Mouse (Mus musculus) ovary, adult 18-20 months (tissue): ENCODE results near the gene Kcnmb4.

ENCODE experiments used
- DNase-seq: peaks from one replicate; pipeline ENCODE4 v3.0.0; 2022; ENCODE audit warnings: low spot score, mixed read lengths

Gene Kcnmb4

GRCm38 (mm10) chr10:116473759-116474549, at the start of gene Kcnmb4:
Kcnmb4 (minus strand) TSS chr10:116473878.
- DNase-seq, result peak; percentile 20

DNA sequence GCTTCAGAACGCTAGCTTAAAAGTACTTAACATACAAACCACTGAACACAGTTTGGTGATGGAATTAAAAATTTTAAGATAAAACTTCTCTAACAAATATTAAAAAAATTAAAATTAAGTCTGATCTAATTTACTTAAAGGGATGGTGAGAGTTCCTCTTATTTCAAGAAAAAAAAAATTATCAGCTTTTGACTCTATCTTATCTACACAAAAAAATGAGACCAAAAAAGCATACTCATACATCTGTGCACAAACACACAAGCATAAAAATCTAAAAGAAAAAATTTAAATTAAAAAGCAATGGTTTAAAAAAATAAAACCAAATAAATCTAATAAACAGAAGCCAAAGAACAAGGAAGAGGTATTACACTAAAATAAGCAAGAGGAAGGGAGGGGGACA, 45.9 kb upstream of the Kcnmb4 start:
- DNase-seq, result no peak

GRCm38 (mm10) chr10:116515590-116515989, 41.9 kb upstream of the Kcnmb4 start:
- DNase-seq, result peak; percentile 24

GRCm38 (mm10) chr10:116515158-116515557, 41.5 kb upstream of the Kcnmb4 start:
- no peak for DNase-seq

DNA sequence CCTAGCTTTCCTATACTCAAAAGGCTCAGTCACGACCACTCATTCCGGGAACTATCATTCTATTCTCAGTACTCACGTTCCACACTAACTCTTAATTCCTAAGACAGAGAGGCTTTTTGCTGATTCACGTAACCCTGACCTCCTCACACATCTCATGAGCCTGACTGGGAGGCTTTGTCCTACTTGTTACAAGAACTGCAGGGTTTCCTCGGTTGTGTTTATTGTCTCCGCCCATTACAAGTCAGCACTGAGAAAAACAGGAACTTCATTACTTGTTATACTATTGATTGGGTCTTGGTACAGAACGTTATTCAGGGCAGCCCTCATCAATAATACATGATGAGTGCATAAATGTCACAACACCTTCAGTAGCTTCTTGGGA, 39.6 kb upstream of the Kcnmb4 start:
- no peak for DNase-seq

DNA sequence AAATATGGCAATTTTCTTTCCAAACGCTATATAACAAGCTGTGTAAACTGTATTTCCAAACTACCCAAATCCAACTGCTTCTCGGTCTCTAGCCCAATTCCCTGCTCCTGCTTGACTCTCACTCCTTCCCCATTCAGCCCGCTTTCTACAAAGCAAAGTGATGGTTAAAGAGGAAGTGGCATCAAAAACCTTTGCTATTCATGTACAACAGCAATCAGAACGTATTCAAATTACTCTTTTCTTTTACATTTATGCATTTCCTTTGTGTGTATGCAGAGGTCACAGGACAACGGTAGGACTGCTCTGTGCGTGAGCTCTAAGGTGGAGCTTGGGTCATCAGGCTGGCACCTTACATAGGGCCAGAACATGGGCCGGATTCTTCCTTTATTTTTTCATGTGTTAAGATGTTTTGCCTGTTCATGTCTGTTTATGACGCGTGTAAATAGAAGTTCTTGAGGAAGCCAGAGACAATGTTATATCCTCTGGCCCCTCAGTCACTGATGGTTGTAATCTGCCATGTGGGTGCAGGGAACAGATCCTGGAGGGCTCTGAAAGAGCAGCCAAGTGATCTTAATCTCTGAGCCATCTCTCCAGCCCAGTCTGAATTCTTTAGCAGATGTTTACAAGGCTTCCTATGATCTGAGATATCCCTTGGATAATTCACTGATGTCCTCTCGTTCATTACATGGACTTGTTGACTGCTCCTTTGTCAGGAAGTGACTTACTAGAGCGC, 39.0 kb upstream of the Kcnmb4 start:
- DNase-seq, result no peak

DNA sequence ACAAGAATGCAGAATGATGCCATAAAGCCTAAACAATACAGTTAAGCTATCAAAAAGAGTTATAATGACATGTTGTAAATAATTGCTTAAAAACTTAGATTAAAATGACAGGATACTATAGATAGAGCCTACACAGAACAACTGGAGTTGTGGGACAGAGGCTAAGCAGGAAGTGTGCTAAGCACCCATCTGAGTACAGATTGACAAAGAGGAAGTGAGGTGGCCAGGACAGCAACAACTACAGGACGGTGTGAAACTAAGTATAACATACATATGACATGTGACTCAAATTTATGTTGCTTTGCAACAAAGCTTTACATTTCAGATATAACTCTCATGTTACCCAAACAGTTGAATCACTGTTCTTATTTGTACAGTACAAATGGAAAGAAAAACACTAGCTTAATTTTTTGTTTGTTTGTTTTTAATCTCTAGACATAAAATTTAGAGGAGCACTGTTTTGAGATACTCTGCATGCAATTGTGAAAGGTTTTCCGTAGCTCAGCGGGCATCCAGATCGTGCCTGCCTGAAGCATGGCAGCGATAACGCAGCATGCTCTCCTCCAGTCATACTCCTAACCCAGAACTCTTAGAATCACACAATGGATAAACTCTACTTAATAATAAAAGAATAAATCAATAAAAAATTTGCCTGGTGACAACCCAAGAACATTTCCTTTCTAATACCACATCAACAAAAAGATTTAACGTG, 31.8 kb upstream of the Kcnmb4 start:
- DNase-seq, result no peak

DNA sequence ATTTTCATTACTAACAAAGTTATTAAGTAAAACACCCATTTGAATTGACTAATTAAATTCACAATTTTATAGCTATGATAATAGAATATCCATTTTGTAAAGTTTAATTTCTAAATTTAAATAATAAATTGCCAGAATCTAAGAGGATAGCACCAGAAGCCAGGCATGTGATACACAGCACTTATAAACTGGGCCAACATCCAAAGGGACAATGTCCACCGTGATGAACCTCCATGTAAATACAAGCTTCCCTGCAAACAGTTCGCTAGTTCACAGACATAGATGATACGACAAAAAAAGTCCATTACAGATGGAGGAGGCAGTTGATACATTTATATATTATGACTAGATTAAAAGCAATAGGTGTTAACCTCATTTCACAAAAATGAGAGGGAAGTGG, 19.1 kb upstream of the Kcnmb4 start:
- no peak for DNase-seq

DNA sequence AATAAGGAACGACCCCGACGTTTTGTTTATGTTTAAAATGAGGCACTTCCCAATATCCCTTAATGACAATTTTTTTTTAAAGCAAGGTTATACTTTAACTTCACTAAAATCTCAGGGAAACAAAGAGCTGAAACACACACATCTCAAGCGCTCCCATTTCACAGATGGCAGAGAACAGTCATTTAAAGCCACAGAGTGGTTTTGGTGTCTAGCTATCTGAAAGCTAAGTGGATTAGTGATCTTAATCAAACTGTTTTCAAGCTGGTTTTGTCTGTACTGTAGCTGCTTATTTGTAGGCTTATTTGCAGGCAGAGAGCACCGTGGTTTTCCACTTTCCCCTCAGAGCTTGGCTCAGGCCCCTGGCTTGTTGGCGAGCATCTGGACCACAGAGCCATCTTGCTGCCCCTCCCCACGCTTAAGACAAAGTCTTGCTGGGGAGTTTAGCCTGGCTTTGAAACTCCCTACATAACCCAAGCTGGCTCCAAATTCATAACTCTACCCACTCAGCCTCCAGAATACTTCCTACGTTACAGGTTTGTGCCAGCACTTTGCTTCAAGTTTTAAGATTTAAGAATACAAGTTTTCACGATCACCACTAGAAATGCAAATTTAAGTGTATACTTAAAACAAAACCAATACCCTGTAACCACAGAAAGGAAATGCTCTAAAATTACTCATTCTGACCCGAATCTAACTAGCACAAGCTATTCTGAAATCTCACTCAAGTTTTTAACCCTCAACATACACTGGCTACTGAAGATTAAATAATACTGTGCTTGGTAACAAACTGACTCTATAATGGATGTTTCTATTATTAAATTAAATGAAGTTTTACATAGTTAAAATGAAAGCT, 13.4 kb upstream of the Kcnmb4 start:
- DNase-seq, result no peak

GRCm38 (mm10) chr10:116481917-116482316, 8.2 kb upstream of the Kcnmb4 start:
- no peak for DNase-seq

GRCm38 (mm10) chr10:116480988-116481387, 7.3 kb upstream of the Kcnmb4 start:
- DNase-seq, result no peak

DNA sequence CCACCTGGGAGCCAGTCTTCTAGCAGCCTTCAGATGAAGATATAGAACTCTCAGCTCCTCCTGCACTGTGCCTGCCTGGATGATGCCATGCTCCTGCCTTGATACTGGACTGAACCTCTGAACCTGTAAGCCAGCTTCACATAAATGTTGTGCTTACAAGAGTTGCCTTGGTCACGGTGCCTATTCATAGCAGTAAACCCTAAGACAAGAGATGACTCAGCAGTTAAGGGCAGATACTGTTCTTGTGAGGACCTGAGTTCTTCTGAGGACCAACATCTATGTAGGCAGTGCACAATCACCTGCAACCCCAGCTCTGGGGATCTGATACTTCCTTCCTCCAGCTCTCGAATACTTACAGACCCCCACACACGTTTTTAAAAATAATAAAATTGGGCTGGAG, 2.9 kb upstream of the Kcnmb4 start:
- no peak for DNase-seq

GRCm38 (mm10) chr10:116475725-116476124, 2.0 kb upstream of the Kcnmb4 start:
- no peak for DNase-seq

DNA sequence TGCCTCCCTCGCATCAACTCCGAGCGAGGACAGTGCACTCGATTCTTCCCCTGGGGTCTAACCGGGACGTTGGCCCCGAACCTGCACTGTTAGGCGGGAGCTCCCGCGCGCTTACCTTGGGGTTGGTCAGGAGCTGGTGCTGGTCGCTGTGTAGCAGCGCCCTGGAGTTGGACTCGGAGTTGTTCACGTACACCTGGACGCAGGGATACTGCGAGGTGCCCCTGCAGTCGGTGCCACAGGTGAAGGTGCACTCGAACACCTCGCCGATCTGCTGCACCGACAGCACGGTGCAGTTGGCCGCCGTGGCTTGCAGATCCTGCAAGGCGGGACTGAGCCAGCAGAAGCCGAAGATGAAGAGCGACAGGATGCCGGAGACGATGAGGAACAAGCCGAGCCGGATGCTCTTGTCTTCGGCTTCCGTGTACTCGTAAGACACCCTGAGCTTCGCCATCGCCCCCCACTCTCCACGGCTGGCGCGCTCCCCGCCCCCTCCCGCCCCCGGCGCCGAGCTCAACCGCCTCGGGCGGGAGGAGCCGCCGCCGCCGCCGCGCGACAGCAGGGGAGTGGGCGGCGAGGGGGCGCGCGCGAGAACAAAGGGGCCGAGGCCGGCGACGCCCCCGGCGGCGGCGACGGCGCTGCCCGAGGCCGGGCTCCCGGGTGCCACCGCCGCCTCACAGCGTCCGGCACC, 463 bp downstream of the Kcnmb4 start:
- no peak for DNase-seq

DNA sequence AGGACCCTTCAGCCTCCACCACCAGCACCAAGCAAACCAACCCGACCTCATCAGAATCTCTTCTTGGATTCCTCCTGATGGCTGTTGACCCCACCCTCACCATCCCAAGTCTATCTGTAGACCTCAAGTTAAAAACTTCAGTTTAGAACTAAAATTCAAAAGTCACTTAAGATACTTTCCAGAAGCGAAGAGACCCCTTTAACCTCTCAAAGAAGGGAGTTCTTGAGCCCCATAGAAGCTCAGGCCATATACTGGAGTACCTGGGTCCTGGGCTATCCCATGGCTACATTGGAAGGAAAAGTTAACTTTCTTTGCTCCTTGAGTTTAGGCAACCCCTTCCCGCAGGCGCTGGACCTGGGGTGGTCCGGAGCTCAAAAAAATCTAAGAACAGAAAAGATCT, 1.1 kb downstream of the Kcnmb4 start:
- DNase-seq, result no peak

GRCm38 (mm10) chr10:116470306-116470925, 3.3 kb downstream of the Kcnmb4 start:
- no peak for DNase-seq

DNA sequence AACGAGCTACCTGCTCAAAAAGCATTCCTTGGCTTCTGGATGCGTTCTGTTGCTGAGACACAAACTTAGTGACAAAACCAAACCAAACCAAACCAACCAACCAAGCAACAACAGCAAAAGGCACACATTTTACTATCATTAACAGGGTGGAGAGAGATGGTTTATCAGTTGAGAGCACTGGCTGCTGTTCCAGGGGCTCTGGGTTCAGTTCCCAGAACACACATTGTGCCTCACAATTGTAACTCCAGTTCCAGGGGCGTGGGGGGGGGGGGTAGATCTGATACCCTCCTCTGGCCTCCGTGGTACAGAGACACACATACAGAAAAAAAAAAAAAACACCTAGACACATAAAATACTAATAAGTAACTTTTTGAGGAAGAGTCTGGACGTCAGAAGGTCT, 5.6 kb downstream of the Kcnmb4 start:
- no peak for DNase-seq

GRCm38 (mm10) chr10:116463753-116464345, 9.8 kb downstream of the Kcnmb4 start:
- no peak for DNase-seq

- no peak for DNase-seq
These were observed 12.2 kb downstream of the Kcnmb4 start for GRCm38 (mm10) chr10:116461443-116461842.

DNA sequence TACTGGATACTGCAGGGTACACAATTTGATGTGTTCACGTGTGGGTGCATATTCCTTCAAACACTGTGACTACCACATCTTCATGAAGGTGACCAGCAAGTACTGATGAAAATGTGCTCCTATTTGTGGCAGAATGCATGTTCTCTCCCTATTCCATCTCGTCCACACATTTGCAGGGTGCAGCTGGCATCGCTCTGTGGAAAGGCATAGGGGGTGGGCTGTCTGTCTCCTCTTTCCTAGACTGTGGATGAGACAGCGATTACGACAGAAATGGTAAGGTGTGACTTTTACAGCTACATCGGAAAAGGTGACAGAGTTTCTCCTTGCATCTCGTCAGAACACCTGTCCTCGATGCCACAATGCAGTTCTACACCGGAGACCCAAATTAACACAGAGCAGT, 14.9 kb downstream of the Kcnmb4 start:
- DNase-seq, result no peak

DNA sequence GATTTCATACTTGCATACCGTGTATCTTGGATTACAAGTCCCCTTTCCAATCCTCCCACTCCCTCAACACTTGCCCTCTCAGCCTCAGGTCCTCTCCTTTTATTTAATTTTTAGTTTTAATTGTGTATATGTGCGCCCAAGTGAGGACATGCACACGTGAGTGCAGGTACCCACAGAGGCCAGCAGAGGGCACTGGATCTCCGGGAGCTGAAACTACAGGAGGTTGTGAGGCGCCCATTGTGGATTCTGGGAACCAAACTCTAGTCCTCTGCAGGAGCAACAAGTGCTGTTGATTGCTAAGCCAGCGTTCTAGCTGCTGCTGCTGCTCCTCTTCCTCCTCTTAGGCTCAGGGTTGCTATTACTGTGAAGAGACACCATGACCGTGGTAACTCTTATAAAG, 20.9 kb downstream of the Kcnmb4 start:
- DNase-seq, result no peak
